Mouse (Mus musculus) limb, embryonic 15.5 days (tissue): ENCODE results near the gene Gne. TPM values are rescaled to one million over a fixed set of nuclear protein-coding genes. Genes with fewer than 3 reads are reported as not detected.

Experiments
- ATAC-seq: fragments of 200-750 bp; cut with Nextera tagmentation; 2 replicates; pipeline ENCODE4 v1.8.0; 2017; ENCODE audit warnings: low read depth, moderate TSS enrichment; ENCODE audit not compliant: insufficient number of reproducible peaks, low FRiP score, low TSS enrichment
- H3K27ac ChIP-seq: fragments of 300-500 bp; sonication (generic); 2 replicates; pipeline ENCODE4 v1.5.1; 2015; ENCODE audit warnings: moderate library complexity, mild to moderate bottlenecking, inconsistent platforms
- H3K27me3 ChIP-seq: fragments of 300-500 bp; sonication (generic); 2 replicates; pipeline ENCODE4 v1.6.1; 2015; ENCODE audit warnings: inconsistent platforms
- H3K36me3 ChIP-seq: fragments of 300-500 bp; sonication (generic); 2 replicates; pipeline ENCODE4 v1.6.1; 2015; ENCODE audit warnings: inconsistent platforms
- H3K4me1 ChIP-seq: fragments of 300-500 bp; sonication (generic); 2 replicates; pipeline ENCODE4 v1.6.1; 2015; ENCODE audit warnings: inconsistent platforms
- H3K4me2 ChIP-seq: fragments of 300-500 bp; sonication (generic); 2 replicates; pipeline ENCODE4 v1.6.1; 2015; ENCODE audit warnings: mild to moderate bottlenecking, inconsistent platforms
- H3K4me3 ChIP-seq: fragments of 300-500 bp; sonication (generic); 2 replicates; pipeline ENCODE4 v1.5.1; 2015; ENCODE audit warnings: mild to moderate bottlenecking, inconsistent platforms
- H3K9ac ChIP-seq: fragments of 300-500 bp; sonication (generic); 2 replicates; pipeline ENCODE4 v1.6.1; 2015; ENCODE audit warnings: inconsistent platforms
- H3K9me3 ChIP-seq: fragments of 300-500 bp; sonication (generic); 2 replicates; pipeline ENCODE4 v1.6.1; 2016; ENCODE audit warnings: inconsistent platforms
- WGBS: fragments of 180-500 bp; shearing (Covaris S2); methylation state at CpG from one replicate; pipeline ENCODE4 v1.1.7; 2015; 5-methylcytosine and 5-hydroxymethylcytosine counted together
- polyA plus RNA-seq: library from polyadenylated mRNA; unstranded; fragments of >200 nt; fragmentation: Nextera tagmentation; extraction: Ambion mirVana; gene quantifications from 2 replicates; pipeline ENCODE4 v1.2.1, GENCODE M21; 2015

Gene Gne
- polyA plus RNA-seq, 1 experiment from 2014 or later: 26.2 TPM

DNA sequence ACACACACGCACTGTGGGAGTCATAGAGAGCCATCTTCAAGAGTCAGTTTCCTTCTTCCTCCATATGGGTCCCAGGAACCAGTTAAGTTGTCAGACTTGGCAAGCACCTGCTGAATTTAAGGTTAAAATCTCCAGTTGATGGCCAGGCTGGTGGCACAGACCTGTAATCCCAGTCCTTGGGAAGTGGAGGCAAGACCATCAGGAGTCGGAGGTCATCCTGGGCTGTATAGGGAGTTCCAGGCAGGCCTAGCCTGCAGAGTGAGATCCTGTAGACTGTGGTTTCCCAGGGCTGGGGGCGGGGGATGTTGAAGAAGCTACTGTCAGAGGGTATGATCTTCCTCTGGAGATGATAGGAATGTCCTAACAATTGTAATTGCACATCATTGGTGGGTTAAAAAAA is 95.0 kb downstream of the Gne start:
- no peak overlapping the region for H3K9ac ChIP-seq
- 88% methylated on average over 3 of the region's 3 CpGs for WGBS
- H3K27me3 ChIP-seq: no peaks in the 10 kb centered on the region
- H3K27ac ChIP-seq: no peak overlapping the region
- no peaks in the 10 kb centered on the region for H3K36me3 ChIP-seq
- H3K4me2 ChIP-seq: no peak overlapping the region
- no peaks in the 10 kb centered on the region for H3K4me1 ChIP-seq
- no peak for ATAC-seq
- H3K9me3 ChIP-seq: no peaks in the 10 kb centered on the region
- H3K4me3 ChIP-seq: no peak overlapping the region

DNA sequence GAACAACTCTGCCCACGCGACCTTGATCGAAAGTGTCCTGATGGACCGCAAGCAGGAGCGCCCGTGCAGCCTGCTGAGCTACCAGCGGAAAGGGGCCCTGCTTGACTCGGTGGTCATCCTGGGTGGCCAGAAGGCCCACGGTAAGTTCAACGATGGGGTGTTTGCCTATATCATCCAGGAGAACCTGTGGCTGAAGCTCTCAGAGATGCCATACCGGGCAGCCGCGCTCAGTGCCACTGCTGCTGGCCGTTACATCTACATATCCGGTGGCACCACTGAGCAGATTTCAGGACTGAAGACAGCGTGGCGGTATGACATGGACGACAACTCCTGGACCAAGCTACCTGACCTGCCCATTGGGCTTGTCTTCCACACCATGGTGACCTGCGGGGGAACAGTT is 99.7 kb downstream of the Gne start:
- Histone ChIP-seq H3K27ac (no peak overlapping the region), H3K9me3 (no peaks in the 10 kb centered on the region), H3K27me3 (no peaks in the 10 kb centered on the region), H3K4me2 (no peak overlapping the region), H3K9ac (no peak overlapping the region), H3K4me3 (no peak overlapping the region), H3K36me3 (no peaks in the 10 kb centered on the region), H3K4me1 (peaks cover 17% of the 10 kb centered on the region)
- ATAC-seq: no peak
- 90% methylated on average over 19 of the region's 19 CpGs for WGBS

Other genes with a start within 250 kb of the Gne start
- not detected in 2 replicates for gene Olfr157, start 244.0 kb downstream of the Gne start, polyA plus RNA-seq
- gene Olfr155, start 232.6 kb downstream of the Gne start, polyA plus RNA-seq: not detected in 2 replicates
- 34.6 and 37.9 TPM in 2 replicates for gene Reck, start 208.6 kb downstream of the Gne start, polyA plus RNA-seq
- 85.6 and 108 TPM in 2 replicates for gene Glipr2, start 126.8 kb downstream of the Gne start, polyA plus RNA-seq
- not detected in 2 replicates for gene Ccin, start 100.7 kb downstream of the Gne start, polyA plus RNA-seq
- 236 and 246 TPM in 2 replicates for gene Clta, start 79.7 kb downstream of the Gne start, polyA plus RNA-seq
- 12.1 and 15.6 TPM in 2 replicates for gene Rnf38, start 149.6 kb upstream of the Gne start, polyA plus RNA-seq
- 31.5 and 34.2 TPM in 2 replicates for gene Melk, start 216.7 kb upstream of the Gne start, polyA plus RNA-seq